Mouse (Mus musculus): ENCODE measurements around the gene Thsd4. TPM values are rescaled to one million over a fixed set of nuclear protein-coding genes. Genes with fewer than 3 reads are reported as not detected.

Thsd4 gene
- polyA plus RNA-seq, 1 experiment from 2014 or later: 19.5 TPM

- H3K9me3 ChIP-seq: no peaks in the 10 kb centered on the region
- H3K4me3 ChIP-seq: no peak overlapping the region
- H3K27ac ChIP-seq: peak overlapping the region; percentile 68
- H3K4me1 ChIP-seq: peaks cover 44% of the 10 kb centered on the region
- H3K36me3 ChIP-seq: no peaks in the 10 kb centered on the region
- no peak for DNase-seq (ENCODE audit: low spot score)
- 78% methylated on average over 12 of the region's 12 CpGs for WGBS
- H3K27me3 ChIP-seq (ENCODE audit: insufficient read depth, poor library complexity, severe bottlenecking): no peaks in the 10 kb centered on the region
Observed at GRCm38 (mm10) chr9:60530310-60530709, 8.5 kb upstream of the Thsd4 start.

GRCm38 (mm10) chr9:60529348-60530243, 7.8 kb upstream of the Thsd4 start:
- Histone ChIP-seq H3K27ac (peak overlapping the region; percentile 68; the same call in 1 of the 2 replicates), H3K27me3 (ENCODE audit: insufficient read depth, poor library complexity, severe bottlenecking) (no peaks in the 10 kb centered on the region), H3K4me3 (no peak overlapping the region), H3K9me3 (no peaks in the 10 kb centered on the region), H3K36me3 (no peaks in the 10 kb centered on the region), H3K4me1 (peaks cover 52% of the 10 kb centered on the region)
- no peak for DNase-seq (ENCODE audit: low spot score)
- 65% methylated on average over 10 of the region's 10 CpGs for WGBS

- no peaks in the 10 kb centered on the region for H3K9me3 ChIP-seq
- H3K4me3 ChIP-seq: no peak overlapping the region
- no peaks in the 10 kb centered on the region for H3K27me3 ChIP-seq (ENCODE audit: insufficient read depth, poor library complexity, severe bottlenecking)
- DNase-seq (ENCODE audit: low spot score): no peak
- peaks cover 53% of the 10 kb centered on the region for H3K4me1 ChIP-seq
- H3K27ac ChIP-seq: peak overlapping the region; percentile 91; the same call in 1 of the 2 replicates
- no peaks in the 10 kb centered on the region for H3K36me3 ChIP-seq
- WGBS: 76% methylated on average over 3 of the region's 3 CpGs
Observed at GRCm38 (mm10) chr9:60528269-60528668, 6.4 kb upstream of the Thsd4 start.

- no peak for DNase-seq (ENCODE audit: low spot score)
- Histone ChIP-seq H3K36me3 (no peaks in the 10 kb centered on the region), H3K4me3 (no peak overlapping the region), H3K27me3 (ENCODE audit: insufficient read depth, poor library complexity, severe bottlenecking) (no peaks in the 10 kb centered on the region), H3K27ac (peak overlapping the region; percentile 91), H3K4me1 (peaks cover 53% of the 10 kb centered on the region), H3K9me3 (no peaks in the 10 kb centered on the region)
- WGBS: 86% methylated on average over 2 of the region's 2 CpGs
Observed at GRCm38 (mm10) chr9:60527836-60528235, 6.0 kb upstream of the Thsd4 start.

GRCm38 (mm10) chr9:60527051-60527450, 5.2 kb upstream of the Thsd4 start:
- DNase-seq (ENCODE audit: low spot score): no peak
- no peaks in the 10 kb centered on the region for H3K27me3 ChIP-seq (ENCODE audit: insufficient read depth, poor library complexity, severe bottlenecking)
- no peak overlapping the region for H3K4me3 ChIP-seq
- H3K27ac ChIP-seq: peak overlapping the region; percentile 91
- no peaks in the 10 kb centered on the region for H3K9me3 ChIP-seq
- 41% methylated on average over 5 of the region's 5 CpGs for whole genome bisulfite sequencing
- peaks cover 55% of the 10 kb centered on the region for H3K4me1 ChIP-seq
- H3K36me3 ChIP-seq: no peaks in the 10 kb centered on the region

- no peaks in the 10 kb centered on the region for H3K36me3 ChIP-seq
- H3K9me3 ChIP-seq: no peaks in the 10 kb centered on the region
- peaks cover 3% of the 10 kb centered on the region for H3K27me3 ChIP-seq (ENCODE audit: insufficient read depth, poor library complexity, severe bottlenecking)
- H3K4me3 ChIP-seq: no peak overlapping the region
- H3K4me1 ChIP-seq: peaks cover 63% of the 10 kb centered on the region
- H3K27ac ChIP-seq: peak overlapping the region; percentile 91
- 17% methylated on average over 5 of the region's 5 CpGs for WGBS
- no peak for DNase-seq (ENCODE audit: low spot score)
Observed at GRCm38 (mm10) chr9:60526195-60526594, 4.3 kb upstream of the Thsd4 start.

GRCm38 (mm10) chr9:60521143-60521542, 703 bp downstream of the Thsd4 start:
- no peak for DNase-seq (ENCODE audit: low spot score)
- WGBS: 23% methylated on average over 5 of the region's 5 CpGs
- Histone ChIP-seq H3K36me3 (no peaks in the 10 kb centered on the region), H3K4me1 (peaks cover 76% of the 10 kb centered on the region), H3K9me3 (no peaks in the 10 kb centered on the region), H3K27me3 (ENCODE audit: insufficient read depth, poor library complexity, severe bottlenecking) (peaks cover 13% of the 10 kb centered on the region), H3K27ac (peak overlapping the region; percentile 92), H3K4me3 (peak overlapping the region; percentile 82)

GRCm38 (mm10) chr9:60519601-60520000, 2.2 kb downstream of the Thsd4 start:
- Histone ChIP-seq H3K36me3 (peaks cover 6% of the 10 kb centered on the region; the same call in 1 of the 2 replicates), H3K9me3 (no peaks in the 10 kb centered on the region), H3K27me3 (ENCODE audit: insufficient read depth, poor library complexity, severe bottlenecking) (peaks cover 13% of the 10 kb centered on the region), H3K4me3 (no peak overlapping the region), H3K27ac (0 out of 2 replicates have a peak overlapping the region, but pooled peaks have one; percentile 65), H3K4me1 (peaks cover 61% of the 10 kb centered on the region)
- 49% methylated on average over 3 of the region's 3 CpGs for whole genome bisulfite sequencing
- no peak for DNase-seq (ENCODE audit: low spot score)

GRCm38 (mm10) chr9:60518216-60518615, 3.6 kb downstream of the Thsd4 start:
- peaks cover 6% of the 10 kb centered on the region; the same call in 1 of the 2 replicates for H3K36me3 ChIP-seq
- 8% methylated on average over 3 of the region's 3 CpGs for WGBS
- H3K4me3 ChIP-seq: 0 out of 2 replicates have a peak overlapping the region, but pooled peaks have one; percentile 13
- no peak for DNase-seq (ENCODE audit: low spot score)
- H3K27me3 ChIP-seq (ENCODE audit: insufficient read depth, poor library complexity, severe bottlenecking): peaks cover 13% of the 10 kb centered on the region
- H3K27ac ChIP-seq: peak overlapping the region; percentile 65
- H3K9me3 ChIP-seq: no peaks in the 10 kb centered on the region
- peaks cover 68% of the 10 kb centered on the region for H3K4me1 ChIP-seq

- H3K9me3 ChIP-seq: no peaks in the 10 kb centered on the region
- 0 out of 2 replicates have a peak overlapping the region, but pooled peaks have one; percentile 8 for H3K4me3 ChIP-seq
- WGBS: 8% methylated on average over 4 of the region's 4 CpGs
- peaks cover 6% of the 10 kb centered on the region; the same call in 1 of the 2 replicates for H3K36me3 ChIP-seq
- H3K27me3 ChIP-seq (ENCODE audit: insufficient read depth, poor library complexity, severe bottlenecking): peaks cover 13% of the 10 kb centered on the region
- DNase-seq (ENCODE audit: low spot score): no peak
- peak overlapping the region; percentile 65 for H3K27ac ChIP-seq
- H3K4me1 ChIP-seq: peaks cover 76% of the 10 kb centered on the region
Observed at GRCm38 (mm10) chr9:60517148-60517547, 4.7 kb downstream of the Thsd4 start.

- no peaks in the 10 kb centered on the region for H3K9me3 ChIP-seq
- peaks cover 6% of the 10 kb centered on the region; the same call in 1 of the 2 replicates for H3K36me3 ChIP-seq
- peak overlapping the region; percentile 65 for H3K27ac ChIP-seq
- H3K4me1 ChIP-seq: peaks cover 68% of the 10 kb centered on the region
- WGBS: 57% methylated on average over 4 of the region's 4 CpGs
- H3K27me3 ChIP-seq (ENCODE audit: insufficient read depth, poor library complexity, severe bottlenecking): peaks cover 12% of the 10 kb centered on the region
- DNase-seq (ENCODE audit: low spot score): no peak
- H3K4me3 ChIP-seq: no peak overlapping the region
Observed at GRCm38 (mm10) chr9:60516379-60516778, 5.5 kb downstream of the Thsd4 start.

GRCm38 (mm10) chr9:60513329-60513788, 8.5 kb downstream of the Thsd4 start:
- DNase-seq (ENCODE audit: low spot score): peak; percentile 89
- no peaks in the 10 kb centered on the region for H3K9me3 ChIP-seq
- peak overlapping the region; percentile 77 for H3K27ac ChIP-seq
- H3K4me3 ChIP-seq: no peak overlapping the region
- peaks cover 6% of the 10 kb centered on the region; the same call in 1 of the 2 replicates for H3K36me3 ChIP-seq
- H3K27me3 ChIP-seq (ENCODE audit: insufficient read depth, poor library complexity, severe bottlenecking): no peaks in the 10 kb centered on the region
- peaks cover 54% of the 10 kb centered on the region for H3K4me1 ChIP-seq
- 23% methylated on average over 11 of the region's 11 CpGs for WGBS

GRCm38 (mm10) chr9:60510876-60511275, 11.0 kb downstream of the Thsd4 start:
- DNase-seq (ENCODE audit: low spot score): no peak
- WGBS: 44% methylated on average over 6 of the region's 6 CpGs
- H3K27ac ChIP-seq: peak overlapping the region; percentile 78

More at GRCm38 (mm10) chr9:60510876-60511275, 11.0 kb downstream of the Thsd4 start:
- Histone ChIP-seq H3K9me3 (no peaks in the 10 kb centered on the region), H3K27me3 (ENCODE audit: insufficient read depth, poor library complexity, severe bottlenecking) (no peaks in the 10 kb centered on the region), H3K4me3 (no peak overlapping the region), H3K36me3 (peaks cover 6% of the 10 kb centered on the region; the same call in 1 of the 2 replicates), H3K4me1 (peaks cover 48% of the 10 kb centered on the region)
